Mouse (Mus musculus) CH12.LX (cell line): ENCODE results near the gene Pde9a. TPM values are rescaled to one million over a fixed set of nuclear protein-coding genes. Genes with fewer than 3 reads are reported as not detected.

Experiments
- DNase-seq: peaks from one replicate; pipeline ENCODE4 v3.0.0-alpha.2; 2013; ENCODE audit errors: extremely low read depth
- H3K27ac ChIP-seq: 2 replicates; pipeline ENCODE4 v1.5.1; 2012; ENCODE audit warnings: low read depth, mild to moderate bottlenecking, control low read depth, moderate library complexity; ENCODE audit not compliant: insufficient read depth
- H3K27me3 ChIP-seq: replicated peaks from 2 replicates; pipeline ENCODE3; 2012; ENCODE audit warnings: inconsistent platforms
- H3K36me3 ChIP-seq, 2 experiments: replicated peaks in 1 of 2; 2 replicates each; pipeline versions ENCODE3 to v1.6.1; 2012; ENCODE audit warnings: inconsistent platforms in 1 of 2, low read length in 1 of 2, mild to moderate bottlenecking in 1 of 2, mixed read lengths in 1 of 2, moderate library complexity in 1 of 2; ENCODE audit not compliant: control insufficient read depth in 1 of 2, insufficient read depth in 1 of 2
- H3K4me1 ChIP-seq, 2 experiments: 2 replicates each; pipeline ENCODE4 v1.6.1; 2012; ENCODE audit warnings: inconsistent platforms in 1 of 2, moderate library complexity in 1 of 2; ENCODE audit not compliant: insufficient read depth in 2 of 2, control insufficient read depth in 1 of 2
- H3K4me2 ChIP-seq: 2 replicates; pipeline ENCODE4 v1.6.1; 2012; ENCODE audit warnings: low read depth, mild to moderate bottlenecking, control low read depth; ENCODE audit not compliant: poor library complexity, insufficient read depth, severe bottlenecking
- H3K4me3 ChIP-seq, 3 experiments: fragments of 150-350 bp in 1 of 3; sonication (generic) in 1 of 3; replicated peaks in 1 of 3; 2 replicates each; pipeline versions ENCODE3 to v1.5.1; 2011 to 2012; ENCODE audit warnings: low read depth in 2 of 3, low read length in 2 of 3, mild to moderate bottlenecking in 2 of 3, moderate library complexity in 2 of 3, control low read depth in 1 of 3, improper control_type of control experiment in 1 of 3, inconsistent platforms in 1 of 3, mixed read lengths in 1 of 3; ENCODE audit not compliant: poor library complexity in 1 of 3
- H3K79me2 ChIP-seq: replicated peaks from 2 replicates; pipeline ENCODE4 v1.6.1; 2012; ENCODE audit warnings: mild to moderate bottlenecking, moderate library complexity; ENCODE audit not compliant: control insufficient read depth, poor library complexity, insufficient read depth, severe bottlenecking; ENCODE audit errors: extremely low read depth
- H3K9ac ChIP-seq: 2 replicates; pipeline ENCODE4 v1.6.1; 2012; ENCODE audit warnings: low read depth, mild to moderate bottlenecking, control low read depth, moderate library complexity; ENCODE audit not compliant: insufficient read depth
- H3K9me3 ChIP-seq: replicated peaks from 2 replicates; pipeline ENCODE3; 2012; ENCODE audit warnings: low read length, inconsistent platforms, mixed read lengths
- BHLHE40 ChIP-seq: IDR thresholded peaks from 2 replicates; pipeline ENCODE4 v1.6.1; 2011; ENCODE audit warnings: mild to moderate bottlenecking, low read depth, low read length, improper control_type of control experiment
- CHD1 ChIP-seq: IDR thresholded peaks from 2 replicates; pipeline ENCODE4 v1.6.1; 2012; ENCODE audit warnings: low read depth, low read length, improper control_type of control experiment, inconsistent platforms
- CTCF ChIP-seq, 2 experiments: IDR thresholded peaks in 1 of 2; conservative IDR thresholded peaks in 1 of 2; 2 replicates each; pipeline ENCODE4 v1.5.1; 2011 to 2012; ENCODE audit warnings: low read depth in 2 of 2, low read length in 2 of 2, improper control_type of control experiment in 1 of 2, inconsistent platforms in 1 of 2, mild to moderate bottlenecking in 1 of 2, moderate library complexity in 1 of 2
- ELF1 ChIP-seq: IDR thresholded peaks from 2 replicates; pipeline ENCODE4 v1.6.1; 2014; ENCODE audit warnings: low read depth, mild to moderate bottlenecking, inconsistent platforms, low read length, improper control_type of control experiment
- EP300 ChIP-seq: IDR thresholded peaks from 2 replicates; pipeline ENCODE4 v1.6.1; 2011; ENCODE audit warnings: low read length, improper control_type of control experiment
- GABPA ChIP-seq: IDR thresholded peaks from 2 replicates; pipeline ENCODE4 v1.6.1; 2012; ENCODE audit warnings: low read depth, low read length, improper control_type of control experiment, inconsistent platforms; ENCODE audit not compliant: insufficient replicate concordance
- KAT2A ChIP-seq: IDR thresholded peaks from 2 replicates; pipeline ENCODE4 v1.6.1; 2012; ENCODE audit warnings: low read length, improper control_type of control experiment, inconsistent platforms; ENCODE audit not compliant: insufficient replicate concordance
- MAFK ChIP-seq: IDR thresholded peaks from 2 replicates; pipeline ENCODE4 v1.6.1; 2011; ENCODE audit warnings: low read length, improper control_type of control experiment; ENCODE audit not compliant: insufficient replicate concordance
- MEF2A ChIP-seq: IDR thresholded peaks from 2 replicates; pipeline ENCODE4 v1.6.1; 2014; ENCODE audit warnings: low read depth, mild to moderate bottlenecking, inconsistent platforms, low read length, improper control_type of control experiment, borderline replicate concordance
- MYC ChIP-seq: IDR thresholded peaks from 2 replicates; pipeline ENCODE4 v1.6.1; 2011; ENCODE audit warnings: low read depth, mild to moderate bottlenecking, improper control_type of control experiment, low read length
- NRF1 ChIP-seq: IDR thresholded peaks from 2 replicates; pipeline ENCODE4 v1.6.1; 2014; ENCODE audit warnings: low read depth, mild to moderate bottlenecking, inconsistent platforms, low read length, improper control_type of control experiment, moderate library complexity
- RAD21 ChIP-seq: IDR thresholded peaks from 2 replicates; pipeline ENCODE4 v1.6.1; 2011; ENCODE audit warnings: low read depth, mild to moderate bottlenecking, low read length, improper control_type of control experiment, moderate library complexity
- TCF12 ChIP-seq: IDR thresholded peaks from 2 replicates; pipeline ENCODE4 v1.6.1; 2014; ENCODE audit warnings: low read depth, mild to moderate bottlenecking, inconsistent platforms, low read length, improper control_type of control experiment
- UBTF ChIP-seq: IDR thresholded peaks from 2 replicates; pipeline ENCODE4 v1.6.1; 2012; ENCODE audit warnings: low read depth, mild to moderate bottlenecking, inconsistent platforms, low read length, improper control_type of control experiment, moderate library complexity
- USF2 ChIP-seq: conservative IDR thresholded peaks from 2 replicates; pipeline ENCODE4 v1.6.1; 2011; ENCODE audit warnings: low read depth, low read length, improper control_type of control experiment
- ZC3H11A ChIP-seq: IDR thresholded peaks from 2 replicates; pipeline ENCODE4 v1.6.1; 2012; ENCODE audit warnings: low read depth, mild to moderate bottlenecking, inconsistent platforms, low read length, improper control_type of control experiment
- dilution Hi-C: fragments of 300-500 bp; cut with MboI; formaldehyde crosslinking; loops from 2 replicates; pipeline ENCODE4 v1.14.3; 2020; ENCODE audit warnings: low sequenced_read_pairs; ENCODE audit not compliant: extremely low pct_unique_long_range_greater_than_20kb, extremely low pct_ligation_motif_present
- in situ Hi-C: fragments of 300-500 bp; cut with MboI; formaldehyde crosslinking; loops from 3 replicates; pipeline ENCODE4 v1.14.3; 2019; ENCODE audit warnings: low sequenced_read_pairs, low pct_ligation_motif_present, low pct_unique_long_range_greater_than_20kb, mixed read lengths
- polyA plus RNA-seq: library from polyadenylated mRNA; unstranded; fragments of >175 nt; gene quantifications from 2 replicates; pipeline ENCODE4 v1.2.1, GENCODE M21; 2012; ENCODE audit warnings: low read depth; ENCODE audit not compliant: insufficient read length
- total RNA-seq, 2 experiments: library from RNA; depleted of rRNA; stranded (reverse); fragments of 300-350 nt in 1 of 2; fragments of >200 nt in 1 of 2; gene quantifications; 2 replicates each; pipeline ENCODE4 v1.2.3; 2012 to 2014

Gene Pde9a
- total and polyA plus RNA-seq, 3 experiments = not detected

- dilution Hi-C loops = no loop called here
- Histone ChIP-seq H3K9me3 (no peaks in the 10 kb centered on the region), H3K27ac (no peak overlapping the region), H3K4me1 (peaks cover 10 to 21% of the 10 kb centered on the region in 2 experiments), H3K4me3 (no peak overlapping the region), H3K36me3 (no peaks in the 10 kb centered on the region), H3K9ac (no peak overlapping the region), H3K27me3 (peaks cover 9% of the 10 kb centered on the region), H3K79me2 (no peaks in the 10 kb centered on the region), H3K4me2 (no peak overlapping the region)
- in situ Hi-C loops = no loop called here
- no peak for DNase-seq
- no peak for TF ChIP-seq USF2
- TF ChIP-seq ELF1 = no peak
- peak in 1 of 2 experiments; percentile 39; a peak in 2 of 4 replicates for TF ChIP-seq CTCF (conservative IDR thresholded peaks at IDR 0.05 in 1 of 2, IDR thresholded peaks at IDR 0.05 in 1 of 2; ENCODE audit: low read depth in 2 of 2, low read length in 2 of 2)
- no peak for TF ChIP-seq NRF1
- TF ChIP-seq MAFK = no peak
- no peak for TF ChIP-seq GABPA
- no peak for TF ChIP-seq MEF2A
- TF ChIP-seq BHLHE40 = no peak
Observed at GRCm38 (mm10) chr17:31435934-31436813, 50.2 kb downstream of the Pde9a start.

DNA sequence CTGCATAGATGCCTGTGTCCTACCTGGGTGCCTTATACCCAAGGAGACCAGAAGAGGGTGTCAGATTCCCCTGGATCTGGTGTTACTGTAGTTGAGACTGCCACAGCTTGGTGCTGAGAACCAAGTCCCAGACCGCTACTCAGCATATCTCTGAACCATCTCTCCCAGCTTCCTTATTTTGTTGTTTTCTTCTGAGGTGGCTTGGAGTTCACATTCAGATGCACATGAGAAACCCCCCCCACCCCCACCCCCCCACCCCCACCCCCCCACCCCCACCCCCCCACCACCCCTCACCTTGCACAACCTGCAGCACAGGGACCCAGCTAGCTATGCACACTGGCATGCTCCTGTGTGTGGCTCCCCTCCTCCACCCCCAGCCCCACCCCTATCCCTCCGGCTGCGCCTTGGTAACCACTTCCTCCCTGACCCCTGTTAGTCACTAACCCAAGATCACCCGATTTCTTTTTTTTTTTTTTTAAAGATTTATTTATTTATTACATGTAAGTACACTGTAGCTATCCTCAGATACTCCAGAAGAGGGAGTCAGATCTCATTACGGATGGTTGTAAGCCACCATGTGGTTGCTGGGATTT, 50.9 kb downstream of the Pde9a start:
- no peak for TF ChIP-seq BHLHE40
- TF ChIP-seq KAT2A = no peak
- no peak for TF ChIP-seq CHD1
- no peak for TF ChIP-seq ZC3H11A
- no peak for TF ChIP-seq CTCF (conservative IDR thresholded peaks at IDR 0.05 in 1 of 2, IDR thresholded peaks at IDR 0.05 in 1 of 2; ENCODE audit: low read depth in 2 of 2, low read length in 2 of 2)
- TF ChIP-seq EP300 = no peak
- TF ChIP-seq MYC = no peak
- TF ChIP-seq TCF12 = no peak
- TF ChIP-seq UBTF = no peak
- no peak for TF ChIP-seq RAD21
- no peak for DNase-seq
- Histone ChIP-seq H3K4me1 (peaks cover 5 to 21% of the 10 kb centered on the region in 2 experiments; a peak in 3 of 4 replicates), H3K4me3 (no peak overlapping the region), H3K9ac (no peak overlapping the region), H3K27ac (no peak overlapping the region), H3K79me2 (no peaks in the 10 kb centered on the region), H3K27me3 (peaks cover 13% of the 10 kb centered on the region), H3K36me3 (no peaks in the 10 kb centered on the region), H3K4me2 (no peak overlapping the region), H3K9me3 (no peaks in the 10 kb centered on the region)
- in situ Hi-C loops = no loop called here
- dilution Hi-C loops = no loop called here
